Mouse (Mus musculus): Measurements from ENCODE around the gene Zfpm1. TPM values are rescaled to one million over a fixed set of nuclear protein-coding genes. Genes with fewer than 3 reads are reported as not detected.

The Zfpm1 gene
- polyA plus RNA-seq, 1 experiment from 2014 or later: 26.5 TPM

- Histone ChIP-seq H3K9ac (ENCODE audit: low read depth, low read length) (peak overlapping the region; percentile 41; the same call in 1 of the 2 replicates), H3K27ac (ENCODE audit: low read depth, low read length) (no peak overlapping the region), H3K4me1 (replicated peaks; ENCODE audit: control insufficient read depth, insufficient read depth, low read length) (peaks cover 44% of the 10 kb centered on the region), H3K27me3 (replicated peaks; ENCODE audit: control insufficient read depth, insufficient read depth, low read length) (no peaks in the 10 kb centered on the region), H3K4me2 (peak overlapping the region; percentile 84), H3K36me3 (ENCODE audit: control insufficient read depth, insufficient read depth, low read length) (no peaks in the 10 kb centered on the region; the same call in 1 of the 2 replicates), H3K9me3 (ENCODE audit: control insufficient read depth, low read length) (no peaks in the 10 kb centered on the region), H3K4me3 (ENCODE audit: low read depth, low read length) (no peak overlapping the region)
- WGBS: 64% methylated on average over 4 of the region's 4 CpGs
- ATAC-seq (replicated peaks; ENCODE audit: low FRiP score) (no peak), DNase-seq (ENCODE audit: low spot score) (no peak)
Measured at GRCm38 (mm10) chr8:122280156-122280555, 1.8 kb upstream of the Zfpm1 start.

GRCm38 (mm10) chr8:122280588-122281316 lies 1.2 kb upstream of the Zfpm1 start:
- ATAC-seq (replicated peaks; ENCODE audit: low FRiP score): peak; percentile 48
- peaks cover 45% of the 10 kb centered on the region for H3K4me1 ChIP-seq (replicated peaks; ENCODE audit: control insufficient read depth, insufficient read depth, low read length)
- 6% methylated on average over 20 of the region's 20 CpGs for WGBS

GRCm38 (mm10) chr8:122281317-122282034 lies 465 bp upstream of the Zfpm1 start:
- ATAC-seq (replicated peaks; ENCODE audit: low FRiP score): peak; percentile 83

More at GRCm38 (mm10) chr8:122280588-122281316, 1.2 kb upstream of the Zfpm1 start:
- H3K9ac ChIP-seq (ENCODE audit: low read depth, low read length): peak overlapping the region; percentile 41
- H3K27ac ChIP-seq (ENCODE audit: low read depth, low read length): peak overlapping the region; percentile 65
- no peaks in the 10 kb centered on the region; the same call in 1 of the 2 replicates for H3K36me3 ChIP-seq (ENCODE audit: control insufficient read depth, insufficient read depth, low read length)
- H3K9me3 ChIP-seq (ENCODE audit: control insufficient read depth, low read length): no peaks in the 10 kb centered on the region
- no peaks in the 10 kb centered on the region for H3K27me3 ChIP-seq (replicated peaks; ENCODE audit: control insufficient read depth, insufficient read depth, low read length)
- H3K4me2 ChIP-seq: peak overlapping the region; percentile 84
- DNase-seq (ENCODE audit: low spot score): no peak
- H3K4me3 ChIP-seq (ENCODE audit: low read depth, low read length): peak overlapping the region; percentile 99

GRCm38 (mm10) chr8:122282501-122283355 lies 787 bp downstream of the Zfpm1 start:
- Histone ChIP-seq H3K9me3 (ENCODE audit: control insufficient read depth, low read length) (no peaks in the 10 kb centered on the region), H3K4me3 (ENCODE audit: low read depth, low read length) (peak overlapping the region; percentile 99), H3K4me1 (replicated peaks; ENCODE audit: control insufficient read depth, insufficient read depth, low read length) (peaks cover 45% of the 10 kb centered on the region), H3K36me3 (ENCODE audit: control insufficient read depth, insufficient read depth, low read length) (peaks cover 5% of the 10 kb centered on the region; the same call in 1 of the 2 replicates), H3K27me3 (replicated peaks; ENCODE audit: control insufficient read depth, insufficient read depth, low read length) (no peaks in the 10 kb centered on the region), H3K9ac (ENCODE audit: low read depth, low read length) (peak overlapping the region; percentile 99), H3K27ac (ENCODE audit: low read depth, low read length) (peak overlapping the region; percentile 99), H3K4me2 (peak overlapping the region; percentile 97)
- no peak for DNase-seq (ENCODE audit: low spot score)
- ATAC-seq (replicated peaks; ENCODE audit: low FRiP score): no peak
- WGBS: under 1% methylated on average over 69 of the region's 70 CpGs

More at GRCm38 (mm10) chr8:122281317-122282034, 465 bp upstream of the Zfpm1 start:
- peak overlapping the region; percentile 69 for H3K9ac ChIP-seq (ENCODE audit: low read depth, low read length)
- H3K9me3 ChIP-seq (ENCODE audit: control insufficient read depth, low read length): no peaks in the 10 kb centered on the region
- no peaks in the 10 kb centered on the region for H3K27me3 ChIP-seq (replicated peaks; ENCODE audit: control insufficient read depth, insufficient read depth, low read length)
- no peaks in the 10 kb centered on the region; the same call in 1 of the 2 replicates for H3K36me3 ChIP-seq (ENCODE audit: control insufficient read depth, insufficient read depth, low read length)
- peaks cover 45% of the 10 kb centered on the region for H3K4me1 ChIP-seq (replicated peaks; ENCODE audit: control insufficient read depth, insufficient read depth, low read length)
- peak overlapping the region; percentile 84 for H3K4me2 ChIP-seq
- H3K27ac ChIP-seq (ENCODE audit: low read depth, low read length): peak overlapping the region; percentile 65
- WGBS: under 1% methylated on average over 47 of the region's 47 CpGs
- H3K4me3 ChIP-seq (ENCODE audit: low read depth, low read length): peak overlapping the region; percentile 99
- DNase-seq (ENCODE audit: low spot score): peak; percentile 100

- DNase-seq (ENCODE audit: low spot score): peak; percentile 67
- Histone ChIP-seq H3K9ac (ENCODE audit: low read depth, low read length) (peak overlapping the region; percentile 99), H3K36me3 (ENCODE audit: control insufficient read depth, insufficient read depth, low read length) (peaks cover 5% of the 10 kb centered on the region; the same call in 1 of the 2 replicates), H3K4me3 (ENCODE audit: low read depth, low read length) (peak overlapping the region; percentile 99), H3K9me3 (ENCODE audit: control insufficient read depth, low read length) (no peaks in the 10 kb centered on the region), H3K27ac (ENCODE audit: low read depth, low read length) (peak overlapping the region; percentile 99), H3K4me1 (replicated peaks; ENCODE audit: control insufficient read depth, insufficient read depth, low read length) (peaks cover 54% of the 10 kb centered on the region), H3K4me2 (peak overlapping the region; percentile 97), H3K27me3 (replicated peaks; ENCODE audit: control insufficient read depth, insufficient read depth, low read length) (no peaks in the 10 kb centered on the region)
- WGBS: under 1% methylated on average over 37 of the region's 37 CpGs
- no peak for ATAC-seq (replicated peaks; ENCODE audit: low FRiP score)
Measured at GRCm38 (mm10) chr8:122283356-122284202, 1.6 kb downstream of the Zfpm1 start.

- no peaks in the 10 kb centered on the region for H3K9me3 ChIP-seq (ENCODE audit: control insufficient read depth, low read length)
- H3K4me1 ChIP-seq (replicated peaks; ENCODE audit: control insufficient read depth, insufficient read depth, low read length): peaks cover 60% of the 10 kb centered on the region
- peak overlapping the region; percentile 99 for H3K9ac ChIP-seq (ENCODE audit: low read depth, low read length)
- peak overlapping the region; percentile 97 for H3K4me2 ChIP-seq
- ATAC-seq (replicated peaks; ENCODE audit: low FRiP score): no peak
- peaks cover 8% of the 10 kb centered on the region for H3K36me3 ChIP-seq (ENCODE audit: control insufficient read depth, insufficient read depth, low read length)
- under 1% methylated on average over 33 of the region's 33 CpGs for WGBS
- peak overlapping the region; percentile 99 for H3K27ac ChIP-seq (ENCODE audit: low read depth, low read length)
- no peaks in the 10 kb centered on the region for H3K27me3 ChIP-seq (replicated peaks; ENCODE audit: control insufficient read depth, insufficient read depth, low read length)
- DNase-seq (ENCODE audit: low spot score): peak; percentile 78
- H3K4me3 ChIP-seq (ENCODE audit: low read depth, low read length): peak overlapping the region; percentile 99
Measured at GRCm38 (mm10) chr8:122284203-122284658, 2.3 kb downstream of the Zfpm1 start.

- Histone ChIP-seq H3K4me1 (replicated peaks; ENCODE audit: control insufficient read depth, insufficient read depth, low read length) (peaks cover 66% of the 10 kb centered on the region), H3K4me2 (peak overlapping the region; percentile 97), H3K27me3 (replicated peaks; ENCODE audit: control insufficient read depth, insufficient read depth, low read length) (no peaks in the 10 kb centered on the region), H3K4me3 (ENCODE audit: low read depth, low read length) (peak overlapping the region; percentile 99), H3K9me3 (ENCODE audit: control insufficient read depth, low read length) (no peaks in the 10 kb centered on the region), H3K36me3 (ENCODE audit: control insufficient read depth, insufficient read depth, low read length) (peaks cover 13% of the 10 kb centered on the region), H3K9ac (ENCODE audit: low read depth, low read length) (peak overlapping the region; percentile 99), H3K27ac (ENCODE audit: low read depth, low read length) (peak overlapping the region; percentile 99)
- DNase-seq (ENCODE audit: low spot score): peak; percentile 76
- WGBS: 1% methylated on average over 21 of the region's 21 CpGs
- no peak for ATAC-seq (replicated peaks; ENCODE audit: low FRiP score)
Measured at GRCm38 (mm10) chr8:122284659-122285261, 2.8 kb downstream of the Zfpm1 start.

Data from liver, embryonic 11.5 days (tissue).